ENCODE assay signal across 25 mouse cellular contexts in genomic region chr6:137330782-137331181, GRCm38 (mm10).
DNase-seq lines count a peak whose midpoint lies in the region; ATAC-seq and TF ChIP-seq lines count a peak whose summit lies in the region.
"Had no signal": no experiment of that assay in that cellular context is flagged by ENCODE, and none has a peak within 500 bp of the region (broad histone marks: within the 10 kb centered on the region; RNA-seq: fewer than 3 reads in every experiment).

No protein-coding gene starts in this region.

- ATAC-seq in midbrain, embryonic 13.5 days, result peak; percentile 28; the same call in 1 of the 2 replicates
- ATAC-seq in midbrain, embryonic 16.5 days, result peak; percentile 49
- ATAC-seq: activated CD4-positive, CD25-positive, alpha-beta regulatory T cell, adult 4 months; CD4-positive, CD25-positive, alpha-beta regulatory T cell, adult 4 months; forebrain, embryonic 13.5 days; forebrain, embryonic 15.5 days; forebrain, postnatal 0 days; Patski had no signal

- peaks cover 30% of the 10 kb centered on the region for H3K4me1 ChIP-seq in midbrain, embryonic 13.5 days (replicated peaks)
- H3K4me1 ChIP-seq in midbrain, embryonic 10.5 days, result peaks cover 8% of the 10 kb centered on the region; the same call in 1 of the 2 replicates
- H3K4me1 ChIP-seq in midbrain, embryonic 16.5 days (ENCODE audit: control insufficient read depth, insufficient read depth, low read length), result peaks cover 21% of the 10 kb centered on the region
- H3K4me1 ChIP-seq: embryonic facial prominence, embryonic 12.5 days had no signal

- H3K27ac ChIP-seq in midbrain, embryonic 13.5 days, result 0 out of 2 replicates have a peak overlapping the region, but pooled peaks have one; percentile 58
- H3K27ac ChIP-seq in midbrain, embryonic 10.5 days (replicated peaks), result no peak overlapping the region
- peak overlapping the region; percentile 23 for H3K27ac ChIP-seq in midbrain, embryonic 16.5 days (ENCODE audit: low read length)
- H3K27ac ChIP-seq: embryonic facial prominence, embryonic 10.5 days; embryonic facial prominence, embryonic 12.5 days; forebrain, embryonic 13.5 days; forebrain, embryonic 15.5 days had no signal

- H3K27me3 ChIP-seq in midbrain, embryonic 13.5 days, result no peaks in the 10 kb centered on the region
- H3K27me3 ChIP-seq in midbrain, embryonic 10.5 days (ENCODE audit: low read depth, poor library complexity, severe bottlenecking), result no peaks in the 10 kb centered on the region
- H3K27me3 ChIP-seq in midbrain, embryonic 16.5 days (ENCODE audit: control insufficient read depth, insufficient read depth, low read depth, low read length), result no peaks in the 10 kb centered on the region
- H3K27me3 ChIP-seq: CH12.LX; embryonic facial prominence, embryonic 12.5 days; forebrain, embryonic 13.5 days; forebrain, embryonic 15.5 days; Patski had no signal

- no peak overlapping the region for H3K4me3 ChIP-seq in midbrain, embryonic 13.5 days (replicated peaks)
- no peak overlapping the region for H3K4me3 ChIP-seq in midbrain, embryonic 10.5 days
- no peak overlapping the region for H3K4me3 ChIP-seq in midbrain, embryonic 16.5 days (ENCODE audit: low read depth, low read length)
- H3K4me3 ChIP-seq: embryonic facial prominence, embryonic 10.5 days; embryonic facial prominence, embryonic 12.5 days; forebrain, embryonic 13.5 days; forebrain, embryonic 15.5 days had no signal

- no peak overlapping the region for H3K9ac ChIP-seq in midbrain, embryonic 13.5 days (replicated peaks)
- no peak overlapping the region for H3K9ac ChIP-seq in midbrain, embryonic 16.5 days (ENCODE audit: low read depth, low read length)
- H3K9ac ChIP-seq: embryonic facial prominence, embryonic 12.5 days; forebrain, embryonic 13.5 days; forebrain, embryonic 15.5 days; forebrain, postnatal 0 days had no signal

- WGBS in midbrain, embryonic 13.5 days, result 64% methylated on average over 5 of the region's 5 CpGs
- WGBS in midbrain, embryonic 10.5 days, result 87% methylated on average over 5 of the region's 5 CpGs
- WGBS in midbrain, embryonic 16.5 days, result 43% methylated on average over 5 of the region's 5 CpGs

- peaks cover 3% of the 10 kb centered on the region; the same call in 1 of the 2 replicates for H3K36me3 ChIP-seq in midbrain, embryonic 13.5 days
- no peaks in the 10 kb centered on the region for H3K36me3 ChIP-seq in midbrain, embryonic 10.5 days
- no peaks in the 10 kb centered on the region for H3K36me3 ChIP-seq in midbrain, embryonic 16.5 days (ENCODE audit: control insufficient read depth, insufficient read depth, low read length)
- H3K36me3 ChIP-seq: embryonic facial prominence, embryonic 10.5 days; embryonic facial prominence, embryonic 12.5 days; forebrain, embryonic 15.5 days; G1E had no signal

- H3K9me3 ChIP-seq in midbrain, embryonic 13.5 days, result no peaks in the 10 kb centered on the region; the same call in 1 of the 2 replicates
- no peaks in the 10 kb centered on the region; the same call in 1 of the 2 replicates for H3K9me3 ChIP-seq in midbrain, embryonic 10.5 days (replicated peaks)
- H3K9me3 ChIP-seq in midbrain, embryonic 16.5 days (replicated peaks; ENCODE audit: control insufficient read depth, low read length, poor library complexity, severe bottlenecking), result no peaks in the 10 kb centered on the region
- H3K9me3 ChIP-seq: embryonic facial prominence, embryonic 10.5 days; embryonic facial prominence, embryonic 12.5 days; forebrain, embryonic 15.5 days had no signal

- TF ChIP-seq CTCF in brain, embryonic 14.5 days (IDR thresholded peaks at IDR 0.05; ENCODE audit: borderline replicate concordance, extremely low read depth, insufficient read depth, insufficient read length), result no peak

- H3K4me2 ChIP-seq in midbrain, embryonic 13.5 days (replicated peaks), result no peak overlapping the region
- no peak overlapping the region for H3K4me2 ChIP-seq in midbrain, embryonic 16.5 days (ENCODE audit: low read length)
- H3K4me2 ChIP-seq: embryonic facial prominence, embryonic 12.5 days; forebrain, embryonic 13.5 days; forebrain, embryonic 15.5 days had no signal

- DNase-seq in midbrain, embryonic 10.5 days (ENCODE audit: low spot score), result no peak
- peak; percentile 56 for DNase-seq in brain, embryonic 14.5 days (ENCODE audit: low read depth)
- DNase-seq in frontal cortex, adult 2 months (ENCODE audit: extremely low spot score in 1 of 2, low spot score in 1 of 2), result no peak
- no peak for DNase-seq in kidney, adult 8-10 months
- DNase-seq: adrenal gland, adult 8-10 months; adrenal gland, postnatal 14 days; adrenal gland, postnatal 36 days; B cell, adult 2 months; cerebellum, adult 11 months; cerebellum, adult 18-20 months; cerebellum, adult 8-10 months; cerebellum, adult 9-11 months; cerebellum, postnatal 14 days; forebrain, postnatal 0 days had no signal

- TF ChIP-seq POLR2A in brain, embryonic 14.5 days (IDR thresholded peaks at IDR 0.05; ENCODE audit: borderline replicate concordance, extremely low read depth, insufficient read depth, insufficient read length, poor library complexity, severe bottlenecking), result no peak
